Mouse (Mus musculus): ENCODE results near the gene Hnrnpd. TPM values are rescaled to one million over a fixed set of nuclear protein-coding genes. Genes with fewer than 3 reads are reported as not detected.

Gene Hnrnpd
- 272 TPM for polyA plus RNA-seq (2014; fragmentation: Illumina TruSeq; extraction: RNeasy Lipid Tissue Mini Kit (QIAGEN cat#74804); ENCODE audit: low read depth, low replicate concordance)

DNA sequence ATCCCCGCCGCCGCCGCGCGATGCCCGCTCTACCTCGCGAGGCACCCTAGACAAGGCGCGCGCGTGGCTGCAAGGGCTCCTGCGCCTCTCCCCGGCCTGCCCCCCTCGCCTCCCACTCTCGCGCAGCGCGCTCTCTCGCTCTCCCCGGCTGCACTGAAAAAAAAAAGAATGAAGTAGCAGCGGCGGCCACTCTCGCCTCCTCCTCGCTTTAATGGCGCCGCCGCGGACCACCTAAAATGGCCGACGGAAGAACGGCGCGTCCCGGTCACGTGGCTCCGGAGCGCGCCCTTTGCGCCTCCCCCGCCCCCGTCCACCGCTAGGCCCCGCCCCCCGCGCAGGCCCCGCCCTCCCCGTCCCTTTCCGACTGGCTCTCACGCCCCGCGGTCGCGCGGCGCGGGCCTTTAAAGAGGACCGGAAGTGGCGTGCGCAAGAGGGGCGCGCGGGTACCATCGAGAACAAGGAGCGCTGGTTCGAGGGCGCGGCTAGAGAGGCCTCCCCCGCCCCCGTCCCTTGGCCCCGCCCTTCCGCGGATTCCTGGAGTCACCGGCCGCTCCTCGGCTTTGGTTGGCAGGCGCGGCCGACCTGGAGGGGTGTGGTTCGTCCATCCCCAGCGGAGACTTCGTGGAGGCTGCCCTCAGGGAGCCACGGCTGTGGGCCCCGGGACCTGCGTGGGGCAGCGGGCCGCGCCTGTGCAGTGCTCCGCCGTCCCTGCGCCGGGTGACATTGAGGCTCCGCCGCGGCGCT lies at the start of gene Hnrnpd, which contains the start of gene 4930524J08Rik:
Gene Hnrnpd (minus strand): TSS at position 240 of the 744 bp plus-strand sequence.
Gene 4930524J08Rik (plus strand): TSS at position 363 of the 744 bp plus-strand sequence.

DNA sequence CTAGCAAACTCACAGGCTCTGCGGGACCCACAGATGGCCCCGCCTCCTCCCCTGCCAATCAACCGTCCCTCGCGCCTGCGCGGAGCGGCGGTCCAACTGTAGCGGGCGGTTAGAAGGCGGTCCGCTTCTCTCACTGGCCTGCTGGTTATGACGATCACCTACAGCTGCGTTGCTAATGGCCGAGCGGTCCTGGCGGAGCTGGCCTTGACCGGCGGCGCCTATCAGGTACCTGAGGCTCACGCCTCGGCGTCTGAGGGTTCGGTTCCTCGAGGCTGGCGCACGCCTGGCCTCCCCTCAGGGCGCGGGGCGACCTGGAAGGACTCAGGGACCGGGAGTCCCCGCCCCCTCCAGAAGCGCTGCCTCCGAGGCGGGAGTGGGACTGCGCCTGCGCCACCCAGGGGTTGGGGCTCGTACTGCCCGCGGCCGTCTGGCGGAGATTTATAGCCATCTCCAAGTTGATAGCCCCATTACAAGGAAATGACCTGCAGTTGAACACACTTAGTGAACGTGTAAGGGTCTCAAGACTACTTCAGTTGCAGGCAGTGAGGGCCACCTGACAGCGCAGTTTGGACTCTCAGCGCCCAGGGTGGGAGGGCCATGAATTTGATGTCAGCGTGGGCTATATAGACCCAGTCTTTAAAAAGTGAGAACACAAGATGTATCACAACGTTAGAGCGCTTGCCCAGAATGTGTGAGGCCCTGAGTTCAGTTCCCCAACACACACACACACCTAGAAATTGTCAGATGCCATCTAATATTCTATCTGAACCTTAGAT lies 72.4 kb downstream of the Hnrnpd start, which contains the start of gene Vamp9:
Gene Vamp9 (plus strand): TSS at position 74 of the 776 bp plus-strand sequence.

Other genes with a start within 250 kb of the Hnrnpd start
- gene Rasgef1b, start 249.9 kb downstream of the Hnrnpd start, polyA plus RNA-seq (2014; fragmentation: Illumina TruSeq; extraction: RNeasy Lipid Tissue Mini Kit (QIAGEN cat#74804); ENCODE audit: low read depth, low replicate concordance), result 9.9 TPM
- gene Vamp9, start 72.7 kb downstream of the Hnrnpd start, polyA plus RNA-seq (2014; fragmentation: Illumina TruSeq; extraction: RNeasy Lipid Tissue Mini Kit (QIAGEN cat#74804); ENCODE audit: low read depth, low replicate concordance), result 8.2 TPM
- 0.57 TPM for gene 4930524J08Rik, start 123 bp upstream of the Hnrnpd start, polyA plus RNA-seq (2014; fragmentation: Illumina TruSeq; extraction: RNeasy Lipid Tissue Mini Kit (QIAGEN cat#74804); ENCODE audit: low read depth, low replicate concordance)
- 102 TPM for gene Hnrnpdl, start 60.7 kb upstream of the Hnrnpd start, polyA plus RNA-seq (2014; fragmentation: Illumina TruSeq; extraction: RNeasy Lipid Tissue Mini Kit (QIAGEN cat#74804); ENCODE audit: low read depth, low replicate concordance)
- 13.2 TPM for gene Enoph1, start 61.0 kb upstream of the Hnrnpd start, polyA plus RNA-seq (2014; fragmentation: Illumina TruSeq; extraction: RNeasy Lipid Tissue Mini Kit (QIAGEN cat#74804); ENCODE audit: low read depth, low replicate concordance)
- 3.5 TPM for gene Tmem150c, start 180.9 kb upstream of the Hnrnpd start, polyA plus RNA-seq (2014; fragmentation: Illumina TruSeq; extraction: RNeasy Lipid Tissue Mini Kit (QIAGEN cat#74804); ENCODE audit: low read depth, low replicate concordance)

Data from testis, adult 10 weeks (tissue).